Mouse (Mus musculus) liver, embryonic 14.5 days (tissue): ENCODE data around the gene Cyp2b19.

Experiments used
- CTCF ChIP-seq: IDR thresholded peaks from 2 replicates; pipeline ENCODE4 v1.5.1; 2016; ENCODE audit warnings: antibody characterized with exemption, low read depth, control low read depth
- EP300 ChIP-seq: IDR thresholded peaks from 2 replicates; pipeline ENCODE4 v1.6.1; 2016; ENCODE audit warnings: antibody characterized with exemption, low read depth

DNA sequence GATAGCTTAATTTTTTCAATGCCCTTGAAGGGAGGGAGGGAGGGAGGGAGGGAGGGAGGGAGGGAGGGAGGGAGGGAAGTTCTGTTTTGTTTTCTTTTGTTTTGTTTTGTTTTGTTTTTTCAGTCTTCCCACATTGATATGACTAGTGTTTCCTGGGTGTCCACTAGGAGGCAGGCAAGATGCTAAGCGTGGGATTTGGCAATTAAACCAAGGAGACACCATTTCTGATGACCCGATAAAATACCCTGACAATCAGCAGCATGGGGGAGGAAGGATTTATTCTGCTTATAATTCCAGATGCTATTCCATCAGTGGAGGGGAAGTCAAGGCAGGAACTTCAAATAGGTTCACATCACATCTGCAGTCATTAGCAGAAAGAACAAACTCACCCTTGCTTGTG, 20.9 kb downstream of the Cyp2b19 start:
- TF ChIP-seq EP300 (no peak), CTCF (no peak)
